Mouse (Mus musculus) hindbrain, embryonic 11.5 days (tissue): ENCODE results near the gene Ssbp3. TPM values are rescaled to one million over a fixed set of nuclear protein-coding genes. Genes with fewer than 3 reads are reported as not detected.

Experiments
- ATAC-seq: fragments of 200-750 bp; cut with Nextera tagmentation; 2 replicates; pipeline ENCODE4 v1.8.0; 2017; ENCODE audit warnings: mild to moderate bottlenecking, moderate TSS enrichment, moderate library complexity; ENCODE audit not compliant: low FRiP score
- DNase-seq: peaks from one replicate; pipeline ENCODE4 v3.0.0-alpha.2; 2015; ENCODE audit warnings: low spot score
- H3K27ac ChIP-seq: fragments of 300-500 bp; sonication (generic); 2 replicates; pipeline ENCODE4 v1.5.1; 2014; ENCODE audit warnings: mild to moderate bottlenecking, low read depth, low read length
- H3K27me3 ChIP-seq: fragments of 300-500 bp; sonication (generic); 2 replicates; pipeline ENCODE4 v1.6.1; 2014; ENCODE audit warnings: mild to moderate bottlenecking, low read length, moderate library complexity, mixed read lengths; ENCODE audit not compliant: control insufficient read depth, insufficient read depth
- H3K36me3 ChIP-seq: fragments of 300-500 bp; sonication (generic); 2 replicates; pipeline ENCODE4 v1.6.1; 2014; ENCODE audit warnings: mild to moderate bottlenecking, low read length, moderate library complexity, mixed read lengths; ENCODE audit not compliant: control insufficient read depth, insufficient read depth
- H3K4me1 ChIP-seq: fragments of 300-500 bp; sonication (generic); replicated peaks from 2 replicates; pipeline ENCODE4 v1.6.1; 2014; ENCODE audit warnings: low read length, mixed read lengths; ENCODE audit not compliant: control insufficient read depth, insufficient read depth
- H3K4me2 ChIP-seq: fragments of 300-500 bp; sonication (generic); replicated peaks from 2 replicates; pipeline ENCODE4 v1.6.1; 2014; ENCODE audit warnings: mild to moderate bottlenecking, low read depth, low read length
- H3K4me3 ChIP-seq: fragments of 300-500 bp; sonication (generic); 2 replicates; pipeline ENCODE4 v1.5.1; 2014; ENCODE audit warnings: low read depth, low read length
- H3K9ac ChIP-seq: fragments of 300-500 bp; sonication (generic); 2 replicates; pipeline ENCODE4 v1.6.1; 2014; ENCODE audit warnings: low read depth, low read length
- H3K9me3 ChIP-seq: fragments of 300-500 bp; sonication (generic); 2 replicates; pipeline ENCODE4 v1.6.1; 2016; ENCODE audit warnings: low read length; ENCODE audit not compliant: control insufficient read depth
- WGBS: fragments of 180-500 bp; shearing (Covaris S2); extraction: QIAGEN DNeasy Blood & Tissue Kit; methylation state at CpG from one replicate; pipeline ENCODE4 v1.1.7; 2014; 5-methylcytosine and 5-hydroxymethylcytosine counted together
- polyA plus RNA-seq: library from polyadenylated mRNA; unstranded; fragments of >200 nt; fragmentation: Nextera tagmentation; extraction: Ambion mirVana; gene quantifications from 2 replicates; pipeline ENCODE4 v1.2.1, GENCODE M21; 2014

Ssbp3 gene
- polyA plus RNA-seq, 1 experiment from 2014 or later: 159 TPM

GRCm38 (mm10) chr4:106911246-106911801 is 823 bp downstream of the Ssbp3 start:
- peak; percentile 93 for DNase-seq
- H3K4me2 ChIP-seq: peak overlapping the region; percentile 80
- peak overlapping the region; percentile 99 for H3K27ac ChIP-seq
- no peaks in the 10 kb centered on the region for H3K27me3 ChIP-seq
- H3K4me1 ChIP-seq: peaks cover 34% of the 10 kb centered on the region
- no peaks in the 10 kb centered on the region for H3K9me3 ChIP-seq
- WGBS: under 1% methylated on average over 54 of the region's 89 CpGs
- peak overlapping the region; percentile 100 for H3K9ac ChIP-seq
- peaks cover 5% of the 10 kb centered on the region; the same call in 1 of the 2 replicates for H3K36me3 ChIP-seq
- H3K4me3 ChIP-seq: peak overlapping the region; percentile 100
- ATAC-seq: peak; percentile 82

GRCm38 (mm10) chr4:106911951-106912688 is 1.6 kb downstream of the Ssbp3 start:
- Histone ChIP-seq H3K4me1 (peaks cover 34% of the 10 kb centered on the region), H3K9me3 (no peaks in the 10 kb centered on the region), H3K4me2 (peak overlapping the region; percentile 80), H3K9ac (peak overlapping the region; percentile 100), H3K4me3 (peak overlapping the region; percentile 100), H3K27me3 (no peaks in the 10 kb centered on the region), H3K36me3 (peaks cover 9% of the 10 kb centered on the region), H3K27ac (peak overlapping the region; percentile 99)
- DNase-seq (peak; percentile 59), ATAC-seq (no peak; the same call in 1 of the 2 replicates)
- 1% methylated on average over 53 of the region's 73 CpGs for WGBS

DNA sequence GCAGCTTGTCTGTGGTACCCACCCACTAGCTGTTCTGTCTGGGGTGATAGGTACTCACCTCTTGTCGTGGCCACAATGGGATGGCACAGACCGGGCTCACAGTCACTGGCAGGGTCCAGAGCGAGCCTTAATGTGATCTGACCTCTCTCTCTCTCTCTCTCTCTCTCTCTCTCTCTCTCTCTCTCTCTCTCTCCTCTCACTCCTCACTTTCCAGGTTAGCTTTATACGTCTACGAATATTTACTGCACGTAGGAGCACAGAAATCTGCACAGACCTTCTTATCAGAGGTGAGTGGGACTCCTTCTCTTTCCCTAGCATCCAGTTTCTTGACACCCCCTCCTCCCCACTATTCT is 2.2 kb downstream of the Ssbp3 start:
- Histone ChIP-seq H3K4me1 (peaks cover 29% of the 10 kb centered on the region), H3K9me3 (no peaks in the 10 kb centered on the region), H3K9ac (peak overlapping the region; percentile 100), H3K36me3 (peaks cover 10% of the 10 kb centered on the region), H3K27me3 (no peaks in the 10 kb centered on the region), H3K4me3 (peak overlapping the region; percentile 100), H3K27ac (peak overlapping the region; percentile 99), H3K4me2 (peak overlapping the region; percentile 80)
- DNase-seq: no peak
- no peak for ATAC-seq
- WGBS: 2% methylated on average over 6 of the region's 6 CpGs

DNA sequence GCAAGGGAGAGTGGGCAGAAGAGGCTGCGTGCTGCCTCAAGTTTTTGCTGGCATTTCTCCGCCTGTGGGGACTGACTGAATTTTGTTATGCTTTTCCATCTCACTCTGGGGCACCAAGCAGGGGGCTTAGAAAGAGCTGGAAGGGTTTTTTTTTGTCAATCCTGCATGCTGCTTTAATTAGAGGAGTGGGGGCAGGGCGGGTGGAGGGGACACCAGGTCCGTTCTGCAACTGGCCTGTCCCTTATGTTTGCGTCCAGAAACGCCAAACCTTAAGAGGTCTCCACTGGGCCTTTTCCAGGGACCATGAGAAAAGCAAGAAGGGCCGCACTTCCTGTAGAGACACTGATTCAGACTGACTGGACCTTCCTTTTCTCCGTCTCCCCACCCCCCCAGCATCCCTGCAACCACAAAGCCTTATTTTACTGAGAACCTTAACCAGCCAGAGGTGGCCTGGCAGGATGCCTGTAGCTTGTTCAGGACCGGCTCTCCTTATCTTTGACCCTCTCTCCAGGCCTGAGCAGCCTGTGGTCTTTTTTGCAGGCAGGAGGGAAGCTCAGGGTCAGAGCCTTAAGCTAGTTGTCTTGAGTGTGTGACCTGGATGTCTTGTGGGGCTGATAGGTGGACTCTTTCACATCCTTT is 3.0 kb downstream of the Ssbp3 start:
- WGBS: 17% methylated on average over 9 of the region's 9 CpGs
- Histone ChIP-seq H3K9ac (peak overlapping the region; percentile 100), H3K27ac (0 out of 2 replicates have a peak overlapping the region, but pooled peaks have one; percentile 99), H3K36me3 (peaks cover 14% of the 10 kb centered on the region), H3K4me3 (peak overlapping the region; percentile 100), H3K4me2 (peak overlapping the region; percentile 80), H3K9me3 (no peaks in the 10 kb centered on the region), H3K4me1 (peaks cover 25% of the 10 kb centered on the region), H3K27me3 (no peaks in the 10 kb centered on the region)
- ATAC-seq: no peak
- DNase-seq: no peak

GRCm38 (mm10) chr4:106915265-106915664 is 4.8 kb downstream of the Ssbp3 start:
- Histone ChIP-seq H3K36me3 (peaks cover 17% of the 10 kb centered on the region), H3K27ac (no peak overlapping the region), H3K27me3 (no peaks in the 10 kb centered on the region), H3K4me2 (no peak overlapping the region), H3K9me3 (no peaks in the 10 kb centered on the region), H3K9ac (no peak overlapping the region), H3K4me1 (peaks cover 19% of the 10 kb centered on the region), H3K4me3 (no peak overlapping the region)
- ATAC-seq (no peak), DNase-seq (no peak)
- WGBS: 77% methylated on average over 8 of the region's 8 CpGs

- Histone ChIP-seq H3K4me3 (no peak overlapping the region), H3K36me3 (peaks cover 19% of the 10 kb centered on the region)
- WGBS: 50% methylated on average over 1 of the region's 1 CpGs
Observed at GRCm38 (mm10) chr4:106918263-106918662, 7.8 kb downstream of the Ssbp3 start.

GRCm38 (mm10) chr4:106920119-106920518 is 9.6 kb downstream of the Ssbp3 start:
- DNase-seq (no peak), ATAC-seq (no peak)
- Histone ChIP-seq H3K36me3 (peaks cover 26% of the 10 kb centered on the region), H3K4me2 (no peak overlapping the region), H3K9ac (no peak overlapping the region), H3K4me3 (no peak overlapping the region), H3K27ac (no peak overlapping the region), H3K4me1 (peaks cover 2% of the 10 kb centered on the region), H3K9me3 (no peaks in the 10 kb centered on the region), H3K27me3 (no peaks in the 10 kb centered on the region)
- WGBS: 95% methylated on average over 4 of the region's 4 CpGs

More at GRCm38 (mm10) chr4:106918263-106918662, 7.8 kb downstream of the Ssbp3 start:
- ATAC-seq (no peak), DNase-seq (no peak)
- no peak overlapping the region for H3K4me2 ChIP-seq
- H3K27me3 ChIP-seq: no peaks in the 10 kb centered on the region
- H3K9ac ChIP-seq: no peak overlapping the region
- no peak overlapping the region for H3K27ac ChIP-seq
- no peaks in the 10 kb centered on the region for H3K9me3 ChIP-seq
- H3K4me1 ChIP-seq: peaks cover 15% of the 10 kb centered on the region

DNA sequence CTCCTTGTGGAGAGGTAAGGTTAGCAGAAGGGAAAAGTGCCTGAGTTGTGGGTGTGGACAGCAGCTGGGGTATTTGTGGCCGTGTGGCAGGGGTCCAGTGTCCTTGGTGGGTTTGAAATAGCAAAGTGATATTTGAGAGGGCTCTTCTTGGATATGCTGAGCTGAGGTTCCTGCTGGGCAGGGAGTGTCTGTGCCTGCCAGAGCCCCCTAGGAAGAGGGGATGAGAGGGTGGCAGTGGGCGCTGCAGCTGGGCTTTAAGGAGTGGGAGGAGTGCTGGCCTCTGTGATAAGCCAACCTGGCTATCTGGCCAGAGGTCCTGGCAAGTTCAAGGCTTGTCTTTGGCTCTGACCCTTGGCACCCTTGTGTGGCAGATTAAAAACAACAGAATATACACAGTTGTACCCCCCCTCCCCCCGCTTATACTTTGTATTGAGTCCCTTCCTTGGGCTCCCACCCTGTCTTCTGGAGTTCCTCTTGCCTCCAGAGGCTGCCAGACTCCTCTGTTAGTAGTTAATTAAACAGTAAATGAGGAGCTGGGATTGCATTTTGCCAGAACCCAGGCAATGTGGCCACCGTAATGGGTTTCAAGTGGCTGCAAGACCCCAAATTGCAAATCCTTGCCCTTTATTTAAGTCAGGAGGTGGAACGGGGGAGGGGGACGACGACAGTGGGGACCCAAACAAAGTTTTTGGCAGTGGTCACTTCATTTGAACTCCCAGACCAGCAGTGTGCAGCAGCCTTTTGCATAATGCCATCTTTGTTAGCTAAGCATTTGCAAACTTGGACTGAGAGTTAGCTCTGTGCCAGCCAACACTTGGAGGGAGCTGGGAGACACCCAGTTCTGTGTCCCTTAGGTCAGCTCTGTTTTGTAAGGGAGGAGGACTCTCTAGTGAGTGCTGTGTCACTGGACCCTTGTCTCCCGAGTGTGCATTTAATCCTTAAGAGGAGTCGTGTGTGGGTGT is 11.2 kb downstream of the Ssbp3 start:
- Histone ChIP-seq H3K9ac (no peak overlapping the region), H3K36me3 (peaks cover 22% of the 10 kb centered on the region; the same call in 1 of the 2 replicates), H3K27me3 (no peaks in the 10 kb centered on the region), H3K27ac (no peak overlapping the region), H3K4me1 (no peaks in the 10 kb centered on the region; the same call in none of the 2 replicates), H3K4me3 (no peak overlapping the region), H3K9me3 (no peaks in the 10 kb centered on the region), H3K4me2 (no peak overlapping the region)
- ATAC-seq (no peak), DNase-seq (no peak)
- 74% methylated on average over 9 of the region's 9 CpGs for WGBS
